Mouse (Mus musculus) kidney, adult 2 months (tissue): ENCODE data around the gene Zfp580. TPM values are rescaled to one million over a fixed set of nuclear protein-coding genes. Genes with fewer than 3 reads are reported as not detected.

Experiments used
- DNase-seq: peaks from one replicate; pipeline ENCODE4 v3.0.0; 2021
- H3K27ac ChIP-seq: fragments of 200-500 bp; 2 replicates; pipeline ENCODE4 v1.5.1; 2012; ENCODE audit warnings: low read depth, low read length, control low read depth, inconsistent platforms; ENCODE audit not compliant: insufficient read depth
- H3K27me3 ChIP-seq: fragments of 200-500 bp; replicated peaks from 2 replicates; pipeline ENCODE4 v1.6.1; 2012; ENCODE audit warnings: mild to moderate bottlenecking, moderate library complexity, low read length, inconsistent platforms; ENCODE audit not compliant: control insufficient read depth, insufficient read depth
- H3K36me3 ChIP-seq: fragments of 200-500 bp; 2 replicates; pipeline ENCODE4 v1.6.1; 2012; ENCODE audit warnings: mild to moderate bottlenecking, moderate library complexity, low read length, inconsistent platforms; ENCODE audit not compliant: control insufficient read depth, insufficient read depth
- H3K4me1 ChIP-seq: fragments of 200-500 bp; 2 replicates; pipeline ENCODE4 v1.6.1; 2011; ENCODE audit warnings: low read length; ENCODE audit not compliant: control insufficient read depth, insufficient read depth
- H3K4me3 ChIP-seq: fragments of 200-500 bp; 2 replicates; pipeline ENCODE4 v1.5.1; 2011; ENCODE audit warnings: mild to moderate bottlenecking, low read depth, low read length, control low read depth; ENCODE audit not compliant: insufficient read depth
- CTCF ChIP-seq: fragments of 200-500 bp; conservative IDR thresholded peaks from 2 replicates; pipeline ENCODE4 v1.5.1; 2011; ENCODE audit warnings: low read depth, mild to moderate bottlenecking, control low read depth, low read length, moderate library complexity, mixed read lengths; ENCODE audit not compliant: insufficient read depth, insufficient read length
- POLR2A ChIP-seq: fragments of 200-500 bp; IDR thresholded peaks from one replicate; pipeline ENCODE4 v1.6.1; 2011; ENCODE audit warnings: low read depth, low read length, control low read depth
- WGBS: fragments of 180-500 bp; shearing (Covaris S2); methylation state at CpG from one replicate; pipeline ENCODE4 v1.1.7; 2018; 5-methylcytosine and 5-hydroxymethylcytosine counted together
- polyA plus RNA-seq: library from polyadenylated mRNA; depleted of rRNA; stranded (reverse); fragments of >200 nt; gene quantifications from 2 replicates; pipeline ENCODE4 v1.2.3, GENCODE M21; 2012

Gene Zfp580
- polyA plus RNA-seq, 1 experiment = 17.0 TPM

DNA sequence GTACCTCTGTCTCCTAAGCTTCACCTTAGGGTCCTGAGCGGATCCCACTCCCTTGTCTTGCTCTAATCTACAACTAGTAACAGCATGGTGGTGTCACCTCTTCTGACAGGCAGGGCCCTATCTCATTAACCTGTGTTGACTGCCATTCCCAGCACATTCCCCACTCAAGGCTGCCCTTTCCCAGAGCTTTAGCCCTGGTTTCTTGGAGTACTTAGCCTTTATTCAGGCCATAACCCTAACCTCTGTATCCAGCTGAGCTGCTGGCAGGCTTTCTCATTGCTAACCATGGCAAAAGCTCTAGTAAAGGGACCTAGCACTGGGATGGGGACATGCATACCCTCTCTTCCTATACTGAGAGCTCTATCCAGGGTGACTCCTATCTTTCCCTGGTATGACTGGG is 7.3 kb downstream of the Zfp580 start:
- H3K36me3 ChIP-seq = no peaks in the 10 kb centered on the region
- H3K4me3 ChIP-seq = no peak overlapping the region
- H3K4me1 ChIP-seq = peaks cover under 1% of the 10 kb centered on the region; the same call in 1 of the 2 replicates
- no peak overlapping the region for H3K27ac ChIP-seq
- H3K27me3 ChIP-seq = no peaks in the 10 kb centered on the region; the same call in 1 of the 2 replicates
- 100% methylated on average over 1 of the region's 1 CpGs for WGBS
- TF ChIP-seq POLR2A (no peak), CTCF (no peak)
- no peak for DNase-seq

GRCm38 (mm10) chr7:5059421-5059820 is 8.1 kb downstream of the Zfp580 start:
- DNase-seq = no peak
- Histone ChIP-seq H3K4me1 (peaks cover 3% of the 10 kb centered on the region; the same call in 1 of the 2 replicates), H3K36me3 (no peaks in the 10 kb centered on the region), H3K27ac (no peak overlapping the region), H3K4me3 (no peak overlapping the region), H3K27me3 (no peaks in the 10 kb centered on the region)
- TF ChIP-seq CTCF = no peak
- no peak for TF ChIP-seq POLR2A
- 90% methylated on average over 12 of the region's 12 CpGs for WGBS

DNA sequence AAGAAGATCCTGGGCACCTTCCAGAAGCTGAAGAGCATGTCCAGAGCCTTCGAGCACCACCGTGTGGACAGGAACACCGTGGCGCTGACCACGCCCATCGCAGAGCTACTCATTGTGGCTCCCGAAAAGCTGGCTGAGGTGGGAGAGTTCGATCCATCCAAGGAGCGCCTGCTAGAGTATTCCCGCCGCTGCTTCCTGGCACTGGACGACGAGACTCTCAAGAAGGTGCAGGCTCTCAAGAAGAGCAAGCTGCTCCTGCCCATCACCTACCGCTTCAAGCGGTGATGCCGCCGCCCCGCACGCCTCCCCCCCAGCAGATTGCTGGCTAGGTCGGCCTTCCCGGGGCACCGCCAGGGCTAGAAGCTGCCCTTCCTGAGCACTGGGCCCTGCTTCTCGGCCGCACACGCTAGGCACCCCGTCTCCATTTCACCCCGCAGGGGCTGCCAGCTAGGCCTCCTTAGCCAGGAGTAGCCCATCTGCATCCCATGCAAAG is 8.9 kb downstream of the Zfp580 start:
- H3K4me1 ChIP-seq = peaks cover 3% of the 10 kb centered on the region; the same call in 1 of the 2 replicates
- WGBS = 2% methylated on average over 27 of the region's 27 CpGs
- H3K27me3 ChIP-seq = no peaks in the 10 kb centered on the region
- peak overlapping the region; percentile 85 for H3K4me3 ChIP-seq
- DNase-seq = peak; percentile 90
- H3K27ac ChIP-seq = peak overlapping the region; percentile 98
- no peaks in the 10 kb centered on the region for H3K36me3 ChIP-seq
- TF ChIP-seq POLR2A = no peak
- TF ChIP-seq CTCF = peak; percentile 89

GRCm38 (mm10) chr7:5060944-5061773 is 9.8 kb downstream of the Zfp580 start:
- peak; percentile 99 for DNase-seq
- Histone ChIP-seq H3K4me1 (peaks cover 3% of the 10 kb centered on the region; the same call in 1 of the 2 replicates), H3K36me3 (no peaks in the 10 kb centered on the region), H3K27ac (peak overlapping the region; percentile 99), H3K4me3 (peak overlapping the region; percentile 85), H3K27me3 (no peaks in the 10 kb centered on the region)
- TF ChIP-seq POLR2A = peak; percentile 30
- TF ChIP-seq CTCF = peak; percentile 60
- under 1% methylated on average over 60 of the region's 60 CpGs for WGBS

DNA sequence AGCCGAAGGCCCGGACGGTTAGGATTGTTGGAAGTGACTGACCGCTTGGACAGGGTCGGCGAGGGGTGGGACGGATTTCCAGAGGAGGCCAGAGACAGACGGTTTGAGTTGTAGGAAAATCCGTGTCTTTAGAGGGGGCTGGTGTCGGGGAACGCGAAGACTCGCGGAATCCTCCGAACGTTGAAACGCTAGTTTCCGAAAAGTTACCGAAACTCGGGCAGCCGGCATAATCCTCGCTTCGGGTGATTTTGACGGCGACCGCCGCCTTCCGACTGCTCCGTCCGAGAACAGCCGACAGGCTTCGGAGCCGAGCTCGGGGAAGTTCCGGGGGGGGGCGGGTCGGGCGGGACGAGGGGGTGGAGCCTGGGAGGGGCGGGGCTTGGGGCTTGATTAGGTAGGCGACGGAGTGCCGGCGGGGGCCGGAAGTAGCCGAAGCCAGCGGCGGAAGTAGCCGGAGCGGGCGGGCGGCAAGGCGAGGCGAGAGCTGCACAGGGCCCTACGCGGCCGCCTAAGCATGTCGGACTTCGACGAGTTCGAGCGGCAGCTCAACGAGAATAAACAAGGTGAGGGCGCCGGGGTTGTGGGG is 10.5 kb downstream of the Zfp580 start, which contains the start of gene U2af2:
Gene U2af2, plus strand, starts transcription at position 370 of the 586 bp plus-strand sequence.
- Histone ChIP-seq H3K4me3 (peak within 1 kb of the TSS; percentile 87), H3K27me3 (no peaks in the 10 kb centered on the region), H3K4me1 (peaks cover 3% of the 10 kb centered on the region; the same call in 1 of the 2 replicates), H3K27ac (peak within 1 kb of the TSS; percentile 99), H3K36me3 (no peaks in the 10 kb centered on the region; the same call in 1 of the 2 replicates)
- WGBS = under 1% methylated on average over 64 of the region's 65 CpGs
- peak; percentile 96 for DNase-seq
- TF ChIP-seq CTCF = no peak
- TF ChIP-seq POLR2A = peak; percentile 4

DNA sequence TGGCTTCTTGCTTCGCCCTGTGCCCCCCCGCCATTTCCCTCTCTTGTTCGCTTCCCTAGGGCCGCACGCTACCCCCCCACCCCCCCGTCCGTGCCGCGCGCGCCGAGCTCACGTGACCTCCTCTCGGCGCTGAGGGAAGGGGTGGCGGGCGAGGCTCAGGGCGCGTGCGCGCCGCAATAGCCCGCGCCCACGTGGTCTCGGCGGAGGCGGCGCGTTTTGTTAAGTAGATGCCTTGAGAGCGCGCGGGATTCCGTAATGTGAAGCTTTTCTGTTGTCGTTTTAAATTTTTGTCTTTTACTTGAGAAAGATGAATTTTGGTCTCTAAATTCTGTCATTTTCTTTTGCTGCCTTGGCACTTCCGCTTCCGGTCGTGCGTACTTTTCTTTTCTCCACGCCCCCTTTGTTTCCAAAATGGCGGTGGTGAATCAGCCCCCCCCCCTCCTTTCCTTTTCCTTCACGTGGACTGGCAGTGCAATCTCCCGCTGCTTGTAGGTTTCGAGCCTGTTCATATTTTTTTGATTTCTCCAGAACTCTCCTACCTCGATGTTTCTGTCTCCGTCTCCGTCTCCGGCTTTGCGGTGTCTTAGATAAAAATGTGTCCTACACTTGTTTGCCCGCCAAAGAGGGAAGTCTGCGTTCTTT is 11.1 kb downstream of the Zfp580 start:
- under 1% methylated on average over 51 of the region's 51 CpGs for WGBS
- DNase-seq = peak; percentile 82
- H3K27ac ChIP-seq = peak overlapping the region; percentile 87
- peaks cover 3% of the 10 kb centered on the region; the same call in 1 of the 2 replicates for H3K4me1 ChIP-seq
- no peaks in the 10 kb centered on the region; the same call in 1 of the 2 replicates for H3K36me3 ChIP-seq
- H3K4me3 ChIP-seq = peak overlapping the region; percentile 87
- no peaks in the 10 kb centered on the region for H3K27me3 ChIP-seq
- TF ChIP-seq CTCF = no peak
- no peak for TF ChIP-seq POLR2A

DNA sequence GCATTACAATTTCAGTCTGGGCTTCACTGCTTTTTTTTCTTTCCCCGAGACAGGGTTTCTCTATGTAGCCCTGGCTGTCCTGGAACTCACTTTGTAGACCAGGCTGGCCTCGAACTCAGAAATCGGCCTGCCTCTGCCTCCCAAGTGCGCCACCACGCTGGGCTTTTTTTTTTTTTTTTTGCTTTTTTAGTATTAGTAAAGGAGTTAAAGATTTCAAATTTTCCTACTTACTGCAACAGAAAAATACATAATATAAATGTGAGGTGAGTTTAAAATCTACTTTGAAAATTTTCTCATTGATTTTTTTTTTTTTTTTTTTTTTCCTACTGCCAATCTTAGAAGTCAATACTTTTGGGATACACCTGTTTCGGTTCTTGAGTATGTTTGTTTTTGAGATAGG is 13.5 kb downstream of the Zfp580 start:
- peaks cover 7% of the 10 kb centered on the region for H3K36me3 ChIP-seq
- TF ChIP-seq CTCF (no peak), POLR2A (no peak)
- 83% methylated on average over 6 of the region's 6 CpGs for WGBS
- DNase-seq = no peak
- H3K4me1 ChIP-seq = peaks cover 3% of the 10 kb centered on the region; the same call in 1 of the 2 replicates
- no peaks in the 10 kb centered on the region for H3K27me3 ChIP-seq
- no peak overlapping the region for H3K4me3 ChIP-seq
- H3K27ac ChIP-seq = no peak overlapping the region
